Mouse (Mus musculus): ENCODE data around the gene Mrpl1. TPM values are rescaled to one million over a fixed set of nuclear protein-coding genes. Genes with fewer than 3 reads are reported as not detected.

Mrpl1 gene
- polyA plus RNA-seq, 1 experiment from 2014 or later: 15.2 TPM

GRCm38 (mm10) chr5:96170443-96170842, 38.9 kb upstream of the Mrpl1 start:
- no peak for ATAC-seq
- no peaks in the 10 kb centered on the region for H3K36me3 ChIP-seq (ENCODE audit: control insufficient read depth, insufficient read depth, low read length)
- H3K27me3 ChIP-seq (ENCODE audit: control insufficient read depth, insufficient read depth, low read depth, low read length): no peaks in the 10 kb centered on the region
- no peak overlapping the region for H3K27ac ChIP-seq (ENCODE audit: low read length)
- WGBS: 75% methylated on average over 3 of the region's 3 CpGs
- H3K4me2 ChIP-seq (ENCODE audit: low read length): no peak overlapping the region
- no peaks in the 10 kb centered on the region for H3K4me1 ChIP-seq (ENCODE audit: control insufficient read depth, insufficient read depth, low read length)
- no peak overlapping the region for H3K4me3 ChIP-seq (ENCODE audit: low read depth, low read length)
- H3K9me3 ChIP-seq (replicated peaks; ENCODE audit: control insufficient read depth, low read length, poor library complexity, severe bottlenecking): no peaks in the 10 kb centered on the region
- no peak overlapping the region for H3K9ac ChIP-seq (ENCODE audit: low read depth, low read length)

GRCm38 (mm10) chr5:96171765-96172164, 37.5 kb upstream of the Mrpl1 start:
- no peaks in the 10 kb centered on the region for H3K4me1 ChIP-seq (ENCODE audit: control insufficient read depth, insufficient read depth, low read length)
- H3K9me3 ChIP-seq (replicated peaks; ENCODE audit: control insufficient read depth, low read length, poor library complexity, severe bottlenecking): no peaks in the 10 kb centered on the region
- H3K36me3 ChIP-seq (ENCODE audit: control insufficient read depth, insufficient read depth, low read length): no peaks in the 10 kb centered on the region
- no peak for ATAC-seq
- H3K27me3 ChIP-seq (ENCODE audit: control insufficient read depth, insufficient read depth, low read depth, low read length): no peaks in the 10 kb centered on the region
- no peak overlapping the region for H3K9ac ChIP-seq (ENCODE audit: low read depth, low read length)
- no peak overlapping the region for H3K4me2 ChIP-seq (ENCODE audit: low read length)
- 91% methylated on average over 4 of the region's 4 CpGs for WGBS
- no peak overlapping the region for H3K27ac ChIP-seq (ENCODE audit: low read length)
- no peak overlapping the region for H3K4me3 ChIP-seq (ENCODE audit: low read depth, low read length)

GRCm38 (mm10) chr5:96176121-96176520, 33.2 kb upstream of the Mrpl1 start:
- ATAC-seq: no peak
- Histone ChIP-seq H3K27me3 (ENCODE audit: control insufficient read depth, insufficient read depth, low read depth, low read length) (no peaks in the 10 kb centered on the region), H3K36me3 (ENCODE audit: control insufficient read depth, insufficient read depth, low read length) (no peaks in the 10 kb centered on the region), H3K9ac (ENCODE audit: low read depth, low read length) (no peak overlapping the region), H3K4me2 (ENCODE audit: low read length) (no peak overlapping the region), H3K27ac (ENCODE audit: low read length) (no peak overlapping the region), H3K4me1 (ENCODE audit: control insufficient read depth, insufficient read depth, low read length) (no peaks in the 10 kb centered on the region), H3K9me3 (replicated peaks; ENCODE audit: control insufficient read depth, low read length, poor library complexity, severe bottlenecking) (no peaks in the 10 kb centered on the region), H3K4me3 (ENCODE audit: low read depth, low read length) (no peak overlapping the region)
- 66% methylated on average over 9 of the region's 9 CpGs for WGBS

GRCm38 (mm10) chr5:96176879-96177358, 32.4 kb upstream of the Mrpl1 start:
- H3K36me3 ChIP-seq (ENCODE audit: control insufficient read depth, insufficient read depth, low read length): no peaks in the 10 kb centered on the region
- ATAC-seq: no peak
- 73% methylated on average over 11 of the region's 11 CpGs for WGBS
- H3K4me2 ChIP-seq (ENCODE audit: low read length): no peak overlapping the region
- no peak overlapping the region for H3K4me3 ChIP-seq (ENCODE audit: low read depth, low read length)
- no peak overlapping the region for H3K9ac ChIP-seq (ENCODE audit: low read depth, low read length)
- no peaks in the 10 kb centered on the region for H3K4me1 ChIP-seq (ENCODE audit: control insufficient read depth, insufficient read depth, low read length)
- no peaks in the 10 kb centered on the region for H3K9me3 ChIP-seq (replicated peaks; ENCODE audit: control insufficient read depth, low read length, poor library complexity, severe bottlenecking)
- no peak overlapping the region for H3K27ac ChIP-seq (ENCODE audit: low read length)
- H3K27me3 ChIP-seq (ENCODE audit: control insufficient read depth, insufficient read depth, low read depth, low read length): no peaks in the 10 kb centered on the region

- ATAC-seq: no peak
- Histone ChIP-seq H3K27me3 (ENCODE audit: control insufficient read depth, insufficient read depth, low read depth, low read length) (no peaks in the 10 kb centered on the region), H3K4me1 (ENCODE audit: control insufficient read depth, insufficient read depth, low read length) (no peaks in the 10 kb centered on the region), H3K4me3 (ENCODE audit: low read depth, low read length) (no peak overlapping the region), H3K36me3 (ENCODE audit: control insufficient read depth, insufficient read depth, low read length) (no peaks in the 10 kb centered on the region), H3K9ac (ENCODE audit: low read depth, low read length) (no peak overlapping the region), H3K27ac (ENCODE audit: low read length) (no peak overlapping the region), H3K9me3 (replicated peaks; ENCODE audit: control insufficient read depth, low read length, poor library complexity, severe bottlenecking) (no peaks in the 10 kb centered on the region), H3K4me2 (ENCODE audit: low read length) (no peak overlapping the region)
- 58% methylated on average over 2 of the region's 2 CpGs for WGBS
Measured at GRCm38 (mm10) chr5:96183211-96183610, 26.1 kb upstream of the Mrpl1 start.

- no peaks in the 10 kb centered on the region for H3K9me3 ChIP-seq (replicated peaks; ENCODE audit: control insufficient read depth, low read length, poor library complexity, severe bottlenecking)
Measured at GRCm38 (mm10) chr5:96183987-96184386, 25.3 kb upstream of the Mrpl1 start.

GRCm38 (mm10) chr5:96189761-96190160, 19.5 kb upstream of the Mrpl1 start:
- Histone ChIP-seq H3K27me3 (ENCODE audit: control insufficient read depth, insufficient read depth, low read depth, low read length) (no peaks in the 10 kb centered on the region), H3K4me1 (ENCODE audit: control insufficient read depth, insufficient read depth, low read length) (no peaks in the 10 kb centered on the region), H3K4me2 (ENCODE audit: low read length) (no peak overlapping the region), H3K36me3 (ENCODE audit: control insufficient read depth, insufficient read depth, low read length) (no peaks in the 10 kb centered on the region), H3K9me3 (replicated peaks; ENCODE audit: control insufficient read depth, low read length, poor library complexity, severe bottlenecking) (no peaks in the 10 kb centered on the region), H3K27ac (ENCODE audit: low read length) (no peak overlapping the region), H3K9ac (ENCODE audit: low read depth, low read length) (no peak overlapping the region), H3K4me3 (ENCODE audit: low read depth, low read length) (no peak overlapping the region)
- WGBS: 97% methylated on average over 1 of the region's 1 CpGs
- ATAC-seq: no peak

More at GRCm38 (mm10) chr5:96183987-96184386, 25.3 kb upstream of the Mrpl1 start:
- no peak overlapping the region for H3K27ac ChIP-seq (ENCODE audit: low read length)
- no peaks in the 10 kb centered on the region for H3K27me3 ChIP-seq (ENCODE audit: control insufficient read depth, insufficient read depth, low read depth, low read length)
- no peak for ATAC-seq
- H3K36me3 ChIP-seq (ENCODE audit: control insufficient read depth, insufficient read depth, low read length): no peaks in the 10 kb centered on the region
- H3K4me1 ChIP-seq (ENCODE audit: control insufficient read depth, insufficient read depth, low read length): no peaks in the 10 kb centered on the region
- no peak overlapping the region for H3K4me2 ChIP-seq (ENCODE audit: low read length)
- no peak overlapping the region for H3K4me3 ChIP-seq (ENCODE audit: low read depth, low read length)
- 57% methylated on average over 2 of the region's 2 CpGs for WGBS
- no peak overlapping the region for H3K9ac ChIP-seq (ENCODE audit: low read depth, low read length)

GRCm38 (mm10) chr5:96191251-96191650, 18.0 kb upstream of the Mrpl1 start:
- no peaks in the 10 kb centered on the region for H3K9me3 ChIP-seq (replicated peaks; ENCODE audit: control insufficient read depth, low read length, poor library complexity, severe bottlenecking)
- H3K27me3 ChIP-seq (ENCODE audit: control insufficient read depth, insufficient read depth, low read depth, low read length): no peaks in the 10 kb centered on the region
- H3K4me1 ChIP-seq (ENCODE audit: control insufficient read depth, insufficient read depth, low read length): no peaks in the 10 kb centered on the region
- H3K27ac ChIP-seq (ENCODE audit: low read length): no peak overlapping the region
- H3K4me2 ChIP-seq (ENCODE audit: low read length): no peak overlapping the region
- no peaks in the 10 kb centered on the region for H3K36me3 ChIP-seq (ENCODE audit: control insufficient read depth, insufficient read depth, low read length)
- no peak for ATAC-seq
- WGBS: 78% methylated on average over 4 of the region's 4 CpGs
- no peak overlapping the region for H3K4me3 ChIP-seq (ENCODE audit: low read depth, low read length)
- no peak overlapping the region for H3K9ac ChIP-seq (ENCODE audit: low read depth, low read length)

GRCm38 (mm10) chr5:96196547-96197052, 12.7 kb upstream of the Mrpl1 start:
- Histone ChIP-seq H3K27ac (ENCODE audit: low read length) (no peak overlapping the region), H3K9me3 (replicated peaks; ENCODE audit: control insufficient read depth, low read length, poor library complexity, severe bottlenecking) (no peaks in the 10 kb centered on the region), H3K4me2 (ENCODE audit: low read length) (no peak overlapping the region), H3K4me3 (ENCODE audit: low read depth, low read length) (no peak overlapping the region), H3K9ac (ENCODE audit: low read depth, low read length) (no peak overlapping the region), H3K36me3 (ENCODE audit: control insufficient read depth, insufficient read depth, low read length) (no peaks in the 10 kb centered on the region), H3K4me1 (ENCODE audit: control insufficient read depth, insufficient read depth, low read length) (no peaks in the 10 kb centered on the region), H3K27me3 (ENCODE audit: control insufficient read depth, insufficient read depth, low read depth, low read length) (no peaks in the 10 kb centered on the region)
- ATAC-seq: no peak
- WGBS: 50% methylated on average over 2 of the region's 2 CpGs
